Mouse (Mus musculus) midbrain, embryonic 14.5 days (tissue): ENCODE results near the gene Ccdc137. TPM values are rescaled to one million over a fixed set of nuclear protein-coding genes. Genes with fewer than 3 reads are reported as not detected.

Experiments used
- ATAC-seq: fragments of 200-750 bp; cut with Nextera tagmentation; 2 replicates; pipeline ENCODE4 v1.8.0; 2017; ENCODE audit warnings: moderate number of reproducible peaks, moderate library complexity; ENCODE audit not compliant: low FRiP score, low TSS enrichment
- DNase-seq: peaks from one replicate; pipeline ENCODE4 v3.0.0-alpha.2; 2015
- H3K27ac ChIP-seq: fragments of 300-500 bp; sonication (generic); replicated peaks from 2 replicates; pipeline ENCODE4 v1.5.1; 2014; ENCODE audit warnings: mild to moderate bottlenecking, low read depth, low read length, moderate library complexity
- H3K27me3 ChIP-seq: fragments of 300-500 bp; sonication (generic); 2 replicates; pipeline ENCODE4 v1.6.1; 2014; ENCODE audit warnings: low read length, control low read depth, mixed read lengths; ENCODE audit not compliant: control insufficient read depth, insufficient read depth
- H3K36me3 ChIP-seq: fragments of 300-500 bp; sonication (generic); 2 replicates; pipeline ENCODE4 v1.6.1; 2014; ENCODE audit warnings: low read length, control low read depth; ENCODE audit not compliant: control insufficient read depth, insufficient read depth
- H3K4me1 ChIP-seq: fragments of 300-500 bp; sonication (generic); 2 replicates; pipeline ENCODE4 v1.6.1; 2014; ENCODE audit warnings: mild to moderate bottlenecking, antibody characterized with exemption, low read length, control low read depth; ENCODE audit not compliant: control insufficient read depth, insufficient read depth
- H3K4me2 ChIP-seq: fragments of 300-500 bp; sonication (generic); 2 replicates; pipeline ENCODE4 v1.6.1; 2014; ENCODE audit warnings: mild to moderate bottlenecking, low read length, moderate library complexity
- H3K4me3 ChIP-seq: fragments of 300-500 bp; sonication (generic); replicated peaks from 2 replicates; pipeline ENCODE4 v1.5.1; 2014; ENCODE audit warnings: low read depth, low read length
- H3K9ac ChIP-seq: fragments of 300-500 bp; sonication (generic); replicated peaks from 2 replicates; pipeline ENCODE4 v1.6.1; 2014; ENCODE audit warnings: mild to moderate bottlenecking, low read length, moderate library complexity
- H3K9me3 ChIP-seq: fragments of 300-500 bp; sonication (generic); 2 replicates; pipeline ENCODE4 v1.6.1; 2016; ENCODE audit warnings: low read length, control low read depth, mixed read lengths; ENCODE audit not compliant: control insufficient read depth
- WGBS: fragments of 180-500 bp; shearing (Covaris S2); extraction: QIAGEN DNeasy Blood & Tissue Kit; methylation state at CpG from one replicate; pipeline ENCODE4 v1.1.7; 2014; 5-methylcytosine and 5-hydroxymethylcytosine counted together
- polyA plus RNA-seq: library from polyadenylated mRNA; unstranded; fragments of >200 nt; fragmentation: Nextera tagmentation; extraction: Ambion mirVana; gene quantifications from 2 replicates; pipeline ENCODE4 v1.2.1, GENCODE M21; 2014

The Ccdc137 gene
- polyA plus RNA-seq, 1 experiment from 2014 or later, result 19.9 TPM

DNA sequence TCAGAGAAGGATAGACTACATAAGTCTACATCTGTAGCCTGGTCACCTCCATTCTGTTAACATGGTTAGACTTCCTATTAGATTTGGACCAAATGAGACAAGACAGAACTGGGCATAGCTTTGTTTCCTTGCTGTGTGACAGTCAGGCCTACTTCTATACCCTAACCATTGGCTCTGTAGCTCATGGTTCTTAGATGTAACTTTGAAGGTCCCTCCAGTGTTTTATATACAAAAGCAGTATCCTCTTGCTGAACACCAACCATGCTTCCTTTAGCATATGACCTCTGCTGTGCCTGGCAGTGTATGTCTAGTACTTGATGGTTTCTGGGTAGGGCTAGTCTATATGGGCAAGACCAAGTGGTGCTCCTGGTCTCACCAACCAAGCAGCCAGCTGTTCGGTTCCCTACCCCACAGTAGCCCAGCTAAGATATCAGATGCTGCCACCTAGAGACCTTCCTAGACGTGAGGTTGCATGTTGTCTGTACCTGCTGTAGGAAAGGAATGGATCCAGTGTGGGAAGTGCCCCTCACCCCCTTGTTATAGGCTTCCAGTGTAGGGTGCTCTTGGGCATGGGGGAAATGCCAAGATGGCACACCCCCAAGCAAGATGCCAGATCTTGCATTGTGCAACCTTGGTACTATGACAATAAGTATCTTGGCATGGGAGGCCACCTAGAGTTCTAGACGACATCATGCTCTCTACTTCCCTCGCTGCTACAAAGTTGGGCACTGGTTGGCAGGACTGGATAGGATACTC, 32.6 kb downstream of the Ccdc137 start:
- peaks cover 42% of the 10 kb centered on the region for H3K36me3 ChIP-seq
- H3K4me3 ChIP-seq, result no peak overlapping the region
- 0 out of 2 replicates have a peak overlapping the region, but pooled peaks have one; percentile 75 for H3K9ac ChIP-seq
- DNase-seq (no peak), ATAC-seq (no peak)
- peaks cover 23% of the 10 kb centered on the region for H3K4me1 ChIP-seq
- H3K4me2 ChIP-seq, result peak overlapping the region; percentile 97
- H3K27ac ChIP-seq, result 0 out of 2 replicates have a peak overlapping the region, but pooled peaks have one; percentile 72
- H3K27me3 ChIP-seq, result no peaks in the 10 kb centered on the region
- no peaks in the 10 kb centered on the region for H3K9me3 ChIP-seq
- WGBS, result 37% methylated on average over 4 of the region's 4 CpGs

DNA sequence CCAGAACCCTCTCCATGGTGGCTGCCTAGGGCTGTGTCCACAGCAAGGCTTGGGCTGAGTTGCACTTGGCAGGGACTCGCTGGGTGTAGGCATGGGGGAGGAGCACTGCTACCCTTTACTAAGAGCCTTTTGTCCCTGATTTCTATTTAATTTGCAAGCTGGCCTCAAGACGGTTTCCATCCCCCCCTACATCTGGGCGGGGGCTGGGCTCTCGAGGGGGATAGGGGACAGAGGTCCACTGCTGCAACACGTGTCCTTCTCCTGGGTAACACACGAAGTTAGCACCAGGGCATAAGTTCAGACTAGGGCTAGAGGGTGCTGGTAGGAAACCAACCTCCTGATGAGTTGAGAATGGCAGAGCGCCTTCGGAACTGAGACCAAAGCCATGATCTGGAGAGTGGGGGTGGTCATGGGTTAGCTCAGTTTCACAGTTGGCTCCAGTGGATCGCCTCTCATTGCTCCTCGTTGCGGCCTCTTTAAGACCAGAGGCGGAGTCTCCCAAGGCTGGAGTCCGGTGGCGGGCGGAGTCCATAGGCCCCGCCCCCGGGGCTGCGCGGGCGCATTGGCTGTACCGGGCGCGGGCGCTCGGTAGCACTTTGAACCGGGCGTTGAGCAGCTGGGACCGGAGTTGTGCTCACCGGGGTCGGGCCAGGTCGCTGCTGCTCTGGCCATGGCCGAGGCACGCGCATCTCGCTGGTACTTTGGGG, 33.6 kb downstream of the Ccdc137 start, which contains the start of gene Slc25a10:
TSS of gene Slc25a10 (plus strand) at position 524 of the 707 bp plus-strand sequence.
- ATAC-seq (peak; percentile 83), DNase-seq (peak; percentile 94)
- H3K4me1 ChIP-seq, result peaks cover 17% of the 10 kb centered on the region
- peak within 1 kb of the TSS; percentile 75 for H3K9ac ChIP-seq
- no peaks in the 10 kb centered on the region for H3K27me3 ChIP-seq
- H3K4me2 ChIP-seq, result peak within 1 kb of the TSS; percentile 97
- under 1% methylated on average over 35 of the region's 35 CpGs for WGBS
- peak within 1 kb of the TSS; percentile 72 for H3K27ac ChIP-seq
- no peaks in the 10 kb centered on the region for H3K9me3 ChIP-seq
- peaks cover 48% of the 10 kb centered on the region for H3K36me3 ChIP-seq
- peak within 1 kb of the TSS; percentile 87 for H3K4me3 ChIP-seq

DNA sequence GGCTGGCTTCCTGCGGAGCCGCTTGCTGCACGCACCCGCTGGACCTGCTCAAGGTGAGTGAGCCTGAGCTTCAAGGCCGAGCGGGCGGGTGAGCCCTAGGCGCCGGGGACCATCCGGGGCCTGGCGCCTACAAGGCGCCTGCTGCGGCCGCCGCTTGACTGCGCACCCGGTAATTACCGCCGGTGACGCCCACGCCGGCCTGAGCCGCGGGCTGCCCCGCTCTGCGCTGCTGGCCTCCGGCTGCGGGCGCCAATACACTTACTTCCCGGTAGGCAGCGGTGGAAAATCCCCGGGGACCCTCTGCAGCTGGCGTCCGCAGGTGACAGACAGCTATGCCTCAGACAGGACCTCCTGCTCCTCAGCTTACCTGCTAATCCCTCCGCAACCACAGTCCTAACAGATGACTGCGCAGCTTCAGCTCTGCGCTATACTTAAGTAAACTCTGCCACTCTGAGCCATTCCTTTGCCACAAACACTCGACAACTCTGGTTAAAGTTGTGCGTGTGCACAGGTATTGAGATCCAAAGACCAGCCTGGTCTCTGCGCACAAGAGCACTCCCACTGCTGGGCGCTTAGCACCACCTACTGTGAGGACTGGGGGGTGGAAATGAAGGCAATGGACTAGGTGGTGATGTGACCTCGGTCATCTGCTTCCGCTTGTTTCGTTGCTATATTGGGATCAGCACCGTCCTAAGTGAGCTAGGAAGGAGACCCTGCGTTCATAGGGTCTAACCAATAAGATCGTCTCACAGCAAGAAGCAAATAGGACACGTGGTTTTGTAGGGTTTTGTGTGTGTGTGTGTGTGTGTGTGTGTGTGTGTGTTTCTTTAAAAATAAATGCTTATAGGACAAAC, 34.3 kb downstream of the Ccdc137 start:
- Histone ChIP-seq H3K9ac (peak overlapping the region; percentile 75), H3K27ac (peak overlapping the region; percentile 72), H3K9me3 (no peaks in the 10 kb centered on the region), H3K4me1 (peaks cover 17% of the 10 kb centered on the region), H3K27me3 (no peaks in the 10 kb centered on the region), H3K4me3 (peak overlapping the region; percentile 87), H3K36me3 (peaks cover 46% of the 10 kb centered on the region), H3K4me2 (peak overlapping the region; percentile 97)
- WGBS, result under 1% methylated on average over 48 of the region's 48 CpGs
- DNase-seq (peak; percentile 66), ATAC-seq (peak; percentile 44)

DNA sequence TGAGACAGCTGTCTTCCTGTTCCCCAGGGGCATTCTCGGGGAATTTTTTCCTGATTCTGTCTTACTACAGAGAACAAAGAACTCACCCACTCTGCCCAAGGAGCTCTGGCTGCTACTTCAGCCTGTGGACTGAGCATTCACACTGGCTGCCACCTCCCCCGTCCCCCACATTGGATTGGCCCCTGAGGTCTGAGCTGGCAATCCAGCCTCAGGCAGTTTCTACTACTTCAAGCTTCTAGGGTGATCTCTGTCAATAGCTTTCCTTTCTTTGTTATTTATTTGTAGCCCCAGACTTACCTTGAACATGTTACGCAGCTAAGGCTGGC, 34.9 kb downstream of the Ccdc137 start:
- Histone ChIP-seq H3K27ac (peak overlapping the region; percentile 57), H3K4me2 (peak overlapping the region; percentile 97), H3K36me3 (peaks cover 44% of the 10 kb centered on the region), H3K9ac (peak overlapping the region; percentile 75; the same call in 1 of the 2 replicates), H3K4me3 (peak overlapping the region; percentile 87), H3K9me3 (no peaks in the 10 kb centered on the region), H3K4me1 (peaks cover 17% of the 10 kb centered on the region), H3K27me3 (no peaks in the 10 kb centered on the region)
- ATAC-seq (no peak), DNase-seq (no peak)
- whole genome bisulfite sequencing, result 24% methylated on average over 3 of the region's 3 CpGs

DNA sequence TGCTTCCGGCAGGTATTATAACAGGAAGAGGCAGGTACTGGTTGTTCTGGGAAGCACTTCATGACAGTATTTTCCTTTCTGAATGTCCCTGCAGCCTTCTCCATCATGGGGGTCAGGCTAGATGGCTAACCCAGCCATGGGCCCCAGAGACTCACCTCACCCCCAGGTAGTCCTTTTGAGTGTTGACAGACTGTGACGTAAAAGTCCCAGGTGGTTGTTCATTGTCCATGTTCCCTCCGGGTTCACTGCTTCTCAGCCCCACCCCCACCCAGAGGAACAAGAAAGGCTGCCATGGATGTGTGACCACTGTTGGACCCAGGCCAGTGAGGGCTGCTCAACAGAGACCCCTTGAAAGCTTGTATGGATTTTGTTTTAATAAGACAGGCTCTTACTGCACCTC, 35.4 kb downstream of the Ccdc137 start:
- H3K9me3 ChIP-seq, result no peaks in the 10 kb centered on the region
- H3K4me2 ChIP-seq, result peak overlapping the region; percentile 97
- H3K9ac ChIP-seq, result peak overlapping the region; percentile 75; the same call in 1 of the 2 replicates
- DNase-seq (no peak), ATAC-seq (no peak)
- H3K4me3 ChIP-seq, result peak overlapping the region; percentile 87
- H3K27ac ChIP-seq, result peak overlapping the region; percentile 57; the same call in 1 of the 2 replicates
- WGBS, result 61% methylated on average over 3 of the region's 3 CpGs
- H3K36me3 ChIP-seq, result peaks cover 43% of the 10 kb centered on the region
- H3K27me3 ChIP-seq, result no peaks in the 10 kb centered on the region
- peaks cover 17% of the 10 kb centered on the region for H3K4me1 ChIP-seq

DNA sequence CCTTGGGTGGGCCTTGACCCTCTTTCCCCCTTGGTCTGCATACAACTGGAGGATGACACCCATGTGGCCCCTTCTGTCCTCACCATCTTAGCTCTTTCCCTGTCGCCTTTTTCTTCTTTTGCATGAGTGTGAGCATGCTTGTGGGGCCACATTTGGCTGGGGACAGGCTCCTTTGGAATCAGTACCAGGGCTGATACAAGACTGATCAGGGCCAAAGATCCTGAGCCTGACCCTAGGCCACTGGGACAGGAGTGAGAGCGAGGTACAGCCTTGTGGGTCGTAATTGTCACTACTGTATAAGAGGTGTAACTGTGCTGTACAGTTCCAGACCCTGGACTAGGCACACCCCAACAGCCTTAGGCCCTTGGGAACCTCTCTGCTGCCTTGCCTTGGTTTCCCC, 36.0 kb downstream of the Ccdc137 start:
- Histone ChIP-seq H3K4me3 (no peak overlapping the region), H3K27ac (no peak overlapping the region), H3K27me3 (no peaks in the 10 kb centered on the region), H3K9ac (no peak overlapping the region), H3K9me3 (no peaks in the 10 kb centered on the region), H3K4me1 (peaks cover 17% of the 10 kb centered on the region), H3K36me3 (peaks cover 42% of the 10 kb centered on the region), H3K4me2 (peak overlapping the region; percentile 21; the same call in 1 of the 2 replicates)
- ATAC-seq (no peak), DNase-seq (no peak)
- WGBS, result 85% methylated on average over 3 of the region's 3 CpGs

DNA sequence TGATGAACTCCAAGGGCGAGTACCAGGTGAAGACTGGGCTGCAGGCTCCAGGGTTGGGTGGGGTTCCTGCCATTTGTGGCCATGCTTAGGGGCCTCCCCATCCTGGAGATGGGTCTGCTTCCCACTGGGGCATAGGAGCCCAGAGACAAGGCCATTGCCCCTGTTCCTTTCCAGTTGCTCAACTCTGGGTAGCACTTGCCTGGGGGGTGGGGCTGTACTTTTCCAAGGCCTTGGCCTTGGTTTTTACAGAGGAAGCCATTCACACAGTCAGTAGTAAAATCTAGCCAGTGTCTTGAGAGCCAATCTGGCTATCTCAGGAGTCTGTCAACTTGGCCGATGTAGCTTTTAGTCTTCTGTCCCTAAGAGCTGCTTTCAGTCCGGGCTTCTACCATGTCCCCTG, 39.5 kb downstream of the Ccdc137 start:
- Histone ChIP-seq H3K9ac (no peak overlapping the region), H3K27ac (no peak overlapping the region), H3K4me2 (no peak overlapping the region), H3K4me1 (peaks cover 9% of the 10 kb centered on the region), H3K9me3 (no peaks in the 10 kb centered on the region), H3K27me3 (no peaks in the 10 kb centered on the region), H3K36me3 (peaks cover 44% of the 10 kb centered on the region), H3K4me3 (no peak overlapping the region)
- ATAC-seq (no peak), DNase-seq (no peak)
- 94% methylated on average over 3 of the region's 3 CpGs for WGBS

DNA sequence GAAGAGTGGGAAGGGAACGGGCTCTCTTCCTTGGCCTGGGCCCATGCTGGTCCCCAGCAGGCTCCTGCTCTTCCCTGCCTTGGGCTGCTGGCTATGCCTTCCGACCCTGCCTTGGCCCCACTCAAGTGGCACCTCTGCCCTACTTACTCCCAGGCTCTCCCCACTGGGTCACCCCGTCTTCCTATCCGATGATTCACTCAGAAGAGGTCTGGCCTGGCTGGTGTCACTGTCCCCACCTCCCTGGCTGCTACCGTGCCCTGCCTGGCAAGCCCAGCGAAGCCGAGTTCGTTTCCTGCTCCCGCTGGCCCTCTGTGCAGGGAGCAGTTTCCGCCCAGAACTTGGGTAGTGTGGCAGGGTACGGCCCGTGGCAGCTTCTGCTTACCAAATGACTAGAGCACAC, 40.3 kb downstream of the Ccdc137 start:
- DNase-seq (no peak), ATAC-seq (no peak)
- no peaks in the 10 kb centered on the region for H3K27me3 ChIP-seq
- WGBS, result 93% methylated on average over 12 of the region's 12 CpGs
- peaks cover 44% of the 10 kb centered on the region for H3K36me3 ChIP-seq
- H3K9ac ChIP-seq, result no peak overlapping the region
- no peak overlapping the region for H3K4me3 ChIP-seq
- H3K9me3 ChIP-seq, result no peaks in the 10 kb centered on the region
- H3K4me1 ChIP-seq, result peaks cover 3% of the 10 kb centered on the region
- no peak overlapping the region for H3K27ac ChIP-seq
- H3K4me2 ChIP-seq, result no peak overlapping the region
